Mouse (Mus musculus) adrenal gland, postnatal 4 days (tissue): ENCODE data around the gene Gm20924. TPM values are rescaled to one million over a fixed set of nuclear protein-coding genes. Genes with fewer than 3 reads are reported as not detected.
"Not testable (repeated sequence)": the region's sequence is repeated elsewhere in the genome, so short reads cannot be mapped to it uniquely, and the experiment has no call there.

Source experiments
- DNase-seq, 2 experiments: peaks; one replicate each; pipeline ENCODE4 v3.0.0; 2021 to 2022; ENCODE audit warnings: low spot score in 2 of 2, mixed read lengths in 2 of 2
- long read RNA-seq, 2 experiments: library from polyadenylated mRNA; stranded (forward); transcript quantifications; one replicate each; pipeline ENCODE4 v2.0.0; 2021
- total RNA-seq, 2 experiments: library from RNA; stranded (reverse); gene quantifications; 2 replicates each; pipeline ENCODE4 v1.2.3; 2021

The Gm20924 gene
- total RNA-seq: not detected
- long read RNA-seq, experiment 1: 0 reads
- long read RNA-seq, experiment 2: 0 reads

DNA sequence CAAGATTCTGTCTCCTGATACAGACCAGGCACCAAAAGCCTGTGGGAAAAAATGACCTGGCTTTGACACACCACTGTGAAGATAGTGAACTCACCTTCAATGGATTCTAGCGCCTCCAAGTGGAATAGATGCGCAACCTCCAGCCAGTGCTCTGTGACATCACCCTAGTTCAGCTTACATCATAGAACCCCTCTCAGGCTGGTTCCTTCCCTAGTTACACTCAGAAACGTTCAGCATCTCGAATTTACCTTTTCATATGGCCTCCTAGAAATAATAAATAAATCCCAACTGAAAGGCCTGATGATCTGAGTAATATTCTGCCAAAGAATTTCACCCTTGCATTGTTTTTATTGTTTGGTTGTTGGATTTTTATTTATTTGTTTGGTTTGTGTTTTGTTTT, at the start of gene Gm20924:
Gene Gm20924 (minus strand): TSS at position 101 of the 400 bp plus-strand sequence.
- not testable (repeated sequence) for DNase-seq

Other genes starting within 250 kb of the Gm20924 start
- gene Gm20736, start 170.2 kb upstream of the Gm20924 start, total RNA-seq: not detected